Mouse (Mus musculus) C2C12 (cell line): Measurements from ENCODE around the gene Mfsd4a.

Experiments used
- CEBPB ChIP-seq: IDR thresholded peaks from one replicate; pipeline ENCODE4 v1.6.1; 2011; ENCODE audit warnings: low read depth, mild to moderate bottlenecking, control low read depth, moderate library complexity
- CTCF ChIP-seq: IDR thresholded peaks from one replicate; pipeline ENCODE4 v1.5.1; 2011; ENCODE audit not compliant: control insufficient read depth, insufficient read depth, insufficient read length
- FOSL1 ChIP-seq: IDR thresholded peaks from one replicate; pipeline ENCODE4 v1.8.0; 2011; ENCODE audit warnings: mild to moderate bottlenecking, low read length; ENCODE audit not compliant: poor library complexity, insufficient read depth, severe bottlenecking
- MAX ChIP-seq: IDR thresholded peaks from one replicate; pipeline ENCODE4 v1.6.1; 2011; ENCODE audit warnings: mild to moderate bottlenecking, control low read depth
- MYOD1 ChIP-seq: IDR thresholded peaks from one replicate; pipeline ENCODE4 v1.6.1; 2011; ENCODE audit warnings: low read depth; ENCODE audit not compliant: control insufficient read depth, insufficient read length
- MYOG ChIP-seq: IDR thresholded peaks from one replicate; pipeline ENCODE4 v1.6.1; 2011; ENCODE audit not compliant: control insufficient read depth, insufficient read length; ENCODE audit errors: extremely low read depth
- USF1 ChIP-seq: IDR thresholded peaks from one replicate; pipeline ENCODE4 v1.6.1; 2011; ENCODE audit warnings: low read depth, mild to moderate bottlenecking, control low read depth, moderate library complexity

DNA sequence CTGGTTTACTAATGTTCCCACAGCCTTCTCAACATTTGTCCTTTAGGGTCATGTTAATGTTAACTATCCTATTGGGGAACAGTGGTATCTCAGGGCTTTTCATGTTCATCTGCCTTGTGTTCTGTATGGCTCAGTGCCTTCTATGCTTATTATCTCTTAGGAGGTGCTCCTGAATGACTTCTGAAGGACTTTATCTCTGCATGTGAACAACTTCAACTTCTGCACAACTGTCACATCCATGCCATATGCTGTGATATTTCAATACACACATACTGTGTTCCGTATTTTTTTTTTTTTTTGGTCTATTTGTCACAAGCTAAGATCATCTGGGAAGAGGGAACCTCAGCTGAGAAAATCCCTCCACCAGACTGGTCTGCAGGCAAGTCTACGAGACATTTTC is 10.6 kb upstream of the Mfsd4a start:
- TF ChIP-seq CTCF: no peak
- TF ChIP-seq MAX: no peak
- no peak for TF ChIP-seq CEBPB
- no peak for TF ChIP-seq USF1
- no peak for TF ChIP-seq MYOG
- TF ChIP-seq MYOD1: no peak
- TF ChIP-seq FOSL1: no peak
